Mouse (Mus musculus) embryonic facial prominence, embryonic 11.5 days (tissue): ENCODE measurements around the gene BC030870. TPM values are rescaled to one million over a fixed set of nuclear protein-coding genes. Genes with fewer than 3 reads are reported as not detected.

Source experiments
- ATAC-seq: fragments of 200-750 bp; cut with Nextera tagmentation; replicated peaks from 2 replicates; pipeline ENCODE4 v1.8.0; 2017; ENCODE audit warnings: low read depth; ENCODE audit not compliant: insufficient number of reproducible peaks, low FRiP score, low TSS enrichment
- DNase-seq: peaks from one replicate; pipeline ENCODE4 v3.0.0-alpha.2; 2015; ENCODE audit warnings: low spot score
- H3K27ac ChIP-seq: fragments of 300-500 bp; sonication (generic); replicated peaks from 2 replicates; pipeline ENCODE4 v1.5.1; 2014; ENCODE audit warnings: mild to moderate bottlenecking, low read depth, low read length, control low read depth
- H3K27me3 ChIP-seq: fragments of 300-500 bp; sonication (generic); 2 replicates; pipeline ENCODE4 v1.6.1; 2014; ENCODE audit warnings: mild to moderate bottlenecking, low read length, moderate library complexity, mixed read lengths; ENCODE audit not compliant: control insufficient read depth, insufficient read depth
- H3K36me3 ChIP-seq: fragments of 300-500 bp; sonication (generic); replicated peaks from 2 replicates; pipeline ENCODE4 v1.6.1; 2014; ENCODE audit warnings: low read depth, mild to moderate bottlenecking, low read length, moderate library complexity, mixed read lengths; ENCODE audit not compliant: control insufficient read depth, insufficient read depth
- H3K4me1 ChIP-seq: fragments of 300-500 bp; sonication (generic); 2 replicates; pipeline ENCODE4 v1.6.1; 2014; ENCODE audit warnings: low read length, mixed read lengths; ENCODE audit not compliant: control insufficient read depth, insufficient read depth
- H3K4me2 ChIP-seq: fragments of 300-500 bp; sonication (generic); 2 replicates; pipeline ENCODE4 v1.6.1; 2014; ENCODE audit warnings: low read depth, mild to moderate bottlenecking, control low read depth, low read length, moderate library complexity
- H3K4me3 ChIP-seq: fragments of 300-500 bp; sonication (generic); 2 replicates; pipeline ENCODE4 v1.5.1; 2014; ENCODE audit warnings: low read depth, low read length, control low read depth
- H3K9ac ChIP-seq: fragments of 300-500 bp; sonication (generic); replicated peaks from 2 replicates; pipeline ENCODE4 v1.6.1; 2014; ENCODE audit warnings: mild to moderate bottlenecking, control low read depth, low read length
- H3K9me3 ChIP-seq: fragments of 300-500 bp; sonication (generic); replicated peaks from 2 replicates; pipeline ENCODE4 v1.6.1; 2016; ENCODE audit warnings: mild to moderate bottlenecking, low read length, inconsistent platforms, mixed read lengths; ENCODE audit not compliant: control insufficient read depth
- WGBS: fragments of 180-500 bp; shearing (Covaris S2); extraction: QIAGEN DNeasy Blood & Tissue Kit; methylation state at CpG from one replicate; pipeline ENCODE4 v1.1.7; 2014; 5-methylcytosine and 5-hydroxymethylcytosine counted together
- polyA plus RNA-seq: library from polyadenylated mRNA; unstranded; fragments of >200 nt; fragmentation: Nextera tagmentation; extraction: Ambion mirVana; gene quantifications from 2 replicates; pipeline ENCODE4 v1.2.1, GENCODE M21; 2014

Gene BC030870
- polyA plus RNA-seq, 1 experiment from 2014 or later, result not detected

DNA sequence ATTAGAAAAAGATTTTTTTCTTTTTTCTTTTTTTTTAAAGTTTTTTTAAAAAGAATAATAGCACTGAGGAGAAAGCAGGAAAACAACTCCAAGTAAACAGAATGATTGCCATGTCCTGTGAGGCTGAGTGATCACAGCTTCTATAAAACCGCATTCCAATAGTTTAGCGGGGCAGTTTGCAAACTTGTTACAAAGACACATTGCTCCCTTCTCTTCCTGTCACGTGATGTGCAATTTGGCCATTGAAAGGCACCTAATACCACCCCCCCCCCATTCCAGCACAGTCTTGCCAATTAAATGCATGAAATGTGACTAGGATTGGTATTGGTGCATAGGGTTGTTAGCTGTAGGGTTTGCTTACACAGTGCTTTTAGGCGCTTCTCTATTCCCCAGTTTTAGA lies 58.4 kb downstream of the BC030870 start:
- 80% methylated on average over 4 of the region's 4 CpGs for WGBS

DNA sequence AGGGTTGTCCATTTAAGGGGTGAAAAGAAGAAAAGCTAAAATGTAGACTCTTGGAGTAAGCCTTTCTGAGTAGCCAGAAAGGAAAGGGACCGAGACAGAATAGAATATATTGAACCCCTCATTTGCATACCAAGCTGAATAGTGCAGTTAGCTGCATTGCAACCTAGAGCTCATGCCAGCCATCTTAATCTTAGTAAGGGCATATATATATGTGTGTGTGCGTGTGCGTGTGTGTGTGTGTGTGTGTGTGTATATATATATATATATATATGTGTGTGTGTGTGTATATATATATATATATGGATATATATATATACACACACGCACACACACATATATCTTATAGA lies 60.9 kb downstream of the BC030870 start:
- Histone ChIP-seq H3K27ac (no peak overlapping the region), H3K9ac (no peak overlapping the region), H3K27me3 (no peaks in the 10 kb centered on the region), H3K36me3 (no peaks in the 10 kb centered on the region), H3K4me2 (no peak overlapping the region), H3K9me3 (no peaks in the 10 kb centered on the region), H3K4me3 (no peak overlapping the region), H3K4me1 (no peaks in the 10 kb centered on the region)
- 87% methylated on average over 4 of the region's 4 CpGs for WGBS
- ATAC-seq, result no peak
- DNase-seq, result no peak

More for the DNA sequence above, 58.4 kb downstream of the BC030870 start:
- no peaks in the 10 kb centered on the region for H3K27me3 ChIP-seq
- no peak overlapping the region for H3K27ac ChIP-seq
- H3K4me2 ChIP-seq, result no peak overlapping the region
- no peaks in the 10 kb centered on the region for H3K4me1 ChIP-seq
- no peaks in the 10 kb centered on the region for H3K9me3 ChIP-seq
- ATAC-seq, result no peak
- no peak overlapping the region for H3K9ac ChIP-seq
- H3K4me3 ChIP-seq, result no peak overlapping the region
- DNase-seq, result no peak
- no peaks in the 10 kb centered on the region for H3K36me3 ChIP-seq

DNA sequence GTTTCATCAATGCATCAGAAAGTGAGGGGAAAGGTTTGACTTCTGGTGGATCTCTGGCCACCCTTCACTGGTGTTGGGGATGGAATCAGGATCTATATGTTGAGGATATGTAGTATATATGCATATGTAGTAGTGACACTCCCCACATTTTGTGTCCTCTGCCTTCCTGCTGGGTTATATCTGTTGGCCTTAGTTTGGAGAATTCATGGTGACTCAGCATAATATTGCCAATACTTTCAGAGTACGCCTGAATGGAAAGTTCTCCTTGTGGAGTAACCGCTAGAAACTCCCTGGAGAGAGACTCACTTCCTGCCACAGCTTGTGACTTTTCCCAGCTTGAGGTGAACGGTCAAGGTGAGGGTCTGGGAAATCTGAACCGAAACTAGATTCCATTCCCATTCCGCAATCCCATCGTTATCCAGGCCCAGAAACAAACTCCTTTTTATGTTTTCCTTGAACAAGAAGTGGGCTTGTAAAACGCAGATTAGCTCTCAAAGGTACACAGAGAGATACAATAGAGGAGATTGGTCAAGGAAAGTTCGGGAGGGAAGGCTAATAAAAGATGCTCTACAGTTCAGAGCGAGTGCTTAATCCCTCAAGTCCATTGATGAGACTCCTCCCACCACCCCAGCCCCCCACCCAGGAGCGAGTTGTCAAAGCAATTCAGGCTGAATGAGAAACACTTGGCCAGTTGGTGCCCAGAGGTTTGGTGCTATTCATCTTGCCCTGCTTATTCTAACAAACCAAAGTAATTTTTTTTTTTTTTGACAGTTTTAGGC lies 61.5 kb downstream of the BC030870 start:
- Histone ChIP-seq H3K4me2 (no peak overlapping the region), H3K27me3 (no peaks in the 10 kb centered on the region), H3K4me3 (no peak overlapping the region), H3K4me1 (no peaks in the 10 kb centered on the region), H3K9me3 (no peaks in the 10 kb centered on the region), H3K36me3 (no peaks in the 10 kb centered on the region), H3K9ac (no peak overlapping the region), H3K27ac (no peak overlapping the region)
- ATAC-seq, result no peak
- 43% methylated on average over 10 of the region's 10 CpGs for WGBS
- no peak for DNase-seq

GRCm38 (mm10) chr8:65067031-65067430 lies 62.3 kb downstream of the BC030870 start:
- no peak overlapping the region for H3K9ac ChIP-seq
- no peak overlapping the region for H3K4me3 ChIP-seq
- DNase-seq (no peak), ATAC-seq (no peak)
- no peaks in the 10 kb centered on the region for H3K9me3 ChIP-seq
- no peaks in the 10 kb centered on the region for H3K36me3 ChIP-seq
- WGBS, result 92% methylated on average over 4 of the region's 4 CpGs
- H3K4me1 ChIP-seq, result no peaks in the 10 kb centered on the region
- H3K27ac ChIP-seq, result no peak overlapping the region
- H3K4me2 ChIP-seq, result no peak overlapping the region
- H3K27me3 ChIP-seq, result no peaks in the 10 kb centered on the region

- Histone ChIP-seq H3K4me1 (no peaks in the 10 kb centered on the region), H3K9ac (no peak overlapping the region), H3K36me3 (no peaks in the 10 kb centered on the region), H3K9me3 (no peaks in the 10 kb centered on the region), H3K27me3 (no peaks in the 10 kb centered on the region), H3K4me2 (no peak overlapping the region), H3K27ac (no peak overlapping the region), H3K4me3 (no peak overlapping the region)
- WGBS, result 93% methylated on average over 3 of the region's 3 CpGs
- ATAC-seq, result no peak
- DNase-seq, result no peak
Measured at GRCm38 (mm10) chr8:65065622-65066021, 63.7 kb downstream of the BC030870 start.

- WGBS, result 53% methylated on average over 2 of the region's 2 CpGs
Measured at GRCm38 (mm10) chr8:65064071-65064470, 65.3 kb downstream of the BC030870 start.

GRCm38 (mm10) chr8:65062195-65062594 lies 67.2 kb downstream of the BC030870 start:
- Histone ChIP-seq H3K4me2 (no peak overlapping the region), H3K27ac (no peak overlapping the region), H3K4me3 (no peak overlapping the region), H3K36me3 (no peaks in the 10 kb centered on the region), H3K4me1 (no peaks in the 10 kb centered on the region), H3K9me3 (no peaks in the 10 kb centered on the region), H3K27me3 (no peaks in the 10 kb centered on the region), H3K9ac (no peak overlapping the region)
- DNase-seq (no peak), ATAC-seq (no peak)
- WGBS, result 75% methylated on average over 4 of the region's 4 CpGs

More at GRCm38 (mm10) chr8:65064071-65064470, 65.3 kb downstream of the BC030870 start:
- Histone ChIP-seq H3K4me1 (no peaks in the 10 kb centered on the region), H3K4me2 (no peak overlapping the region), H3K4me3 (no peak overlapping the region), H3K36me3 (no peaks in the 10 kb centered on the region), H3K9ac (no peak overlapping the region), H3K9me3 (no peaks in the 10 kb centered on the region), H3K27me3 (no peaks in the 10 kb centered on the region), H3K27ac (no peak overlapping the region)
- no peak for ATAC-seq
- DNase-seq, result no peak

GRCm38 (mm10) chr8:65056722-65057121 lies 72.6 kb downstream of the BC030870 start:
- 89% methylated on average over 4 of the region's 4 CpGs for WGBS
- Histone ChIP-seq H3K4me1 (no peaks in the 10 kb centered on the region), H3K27me3 (no peaks in the 10 kb centered on the region), H3K4me3 (no peak overlapping the region), H3K36me3 (no peaks in the 10 kb centered on the region), H3K27ac (no peak overlapping the region), H3K4me2 (no peak overlapping the region), H3K9ac (no peak overlapping the region), H3K9me3 (no peaks in the 10 kb centered on the region)
- no peak for DNase-seq
- ATAC-seq, result no peak
